Mouse (Mus musculus) heart, adult 2 months (tissue): ENCODE data around the gene Strbp. TPM values are rescaled to one million over a fixed set of nuclear protein-coding genes. Genes with fewer than 3 reads are reported as not detected.
A peak's percentile ranks its signal among the peaks of the same experiment; 100 is the strongest.

Experiments used
- DNase-seq, 2 experiments: peaks; one replicate each; pipeline ENCODE4 v3.0.0; 2021
- H3K27ac ChIP-seq: fragments of 200-600 bp; 2 replicates; pipeline ENCODE4 v1.8.1; 2022
- H3K27me3 ChIP-seq: fragments of 200-500 bp; 2 replicates; pipeline ENCODE4 v1.6.1; 2012; ENCODE audit warnings: mild to moderate bottlenecking, low read length, inconsistent platforms, mixed read lengths; ENCODE audit not compliant: control insufficient read depth, insufficient read depth
- H3K36me3 ChIP-seq: fragments of 200-500 bp; 2 replicates; pipeline ENCODE4 v1.6.1; 2012; ENCODE audit warnings: low read length, inconsistent platforms; ENCODE audit not compliant: control insufficient read depth, insufficient read depth
- H3K4me1 ChIP-seq: fragments of 200-500 bp; 2 replicates; pipeline ENCODE4 v1.6.1; 2011; ENCODE audit warnings: low read length; ENCODE audit not compliant: control insufficient read depth, insufficient read depth
- H3K4me3 ChIP-seq: fragments of 200-600 bp; 2 replicates; pipeline ENCODE4 v1.8.1; 2022
- H3K79me2 ChIP-seq: fragments of 200-500 bp; replicated peaks from 2 replicates; pipeline ENCODE4 v1.6.1; 2012; ENCODE audit warnings: mild to moderate bottlenecking, inconsistent platforms, low read length, moderate library complexity, mixed read lengths; ENCODE audit not compliant: control insufficient read depth, insufficient read depth
- H3K9ac ChIP-seq: fragments of 200-500 bp; 2 replicates; pipeline ENCODE4 v1.6.1; 2012; ENCODE audit warnings: low read depth, mild to moderate bottlenecking, control low read depth, inconsistent platforms, low read length, mixed read lengths
- CTCF ChIP-seq: fragments of 200-600 bp; IDR thresholded peaks from 2 replicates; pipeline ENCODE4 v1.8.1; 2022; ENCODE audit warnings: antibody characterized with exemption, mild to moderate bottlenecking, moderate library complexity
- EP300 ChIP-seq: fragments of 200-500 bp; IDR thresholded peaks from 2 replicates; pipeline ENCODE4 v1.6.1; 2011; ENCODE audit warnings: low read depth, low read length, control low read depth; ENCODE audit not compliant: insufficient read depth
- POLR2A ChIP-seq: fragments of 200-500 bp; IDR thresholded peaks from 2 replicates; pipeline ENCODE4 v1.6.1; 2011; ENCODE audit warnings: mild to moderate bottlenecking, low read depth, low read length, control low read depth; ENCODE audit not compliant: insufficient read depth
- WGBS: fragments of 180-500 bp; shearing (Covaris S2); methylation state at CpG from one replicate; pipeline ENCODE4 v1.1.7; 2018; 5-methylcytosine and 5-hydroxymethylcytosine counted together
- intact Hi-C: fragments of 180-260 bp; cut with DNase I; formaldehyde crosslinking; loops from one replicate; pipeline ENCODE4 v1.15.1; 2025
- polyA plus RNA-seq: library from polyadenylated mRNA; depleted of rRNA; stranded (reverse); fragments of >200 nt; gene quantifications from 2 replicates; pipeline ENCODE4 v1.2.3, GENCODE M21; 2012
- total RNA-seq, 2 experiments: library from RNA; stranded (reverse); gene quantifications; 2 replicates each; pipeline ENCODE4 v1.2.3; 2021

The Strbp gene
- total and polyA plus RNA-seq, 3 experiments = 1.5 to 20.0 (median 17.4) TPM

DNA sequence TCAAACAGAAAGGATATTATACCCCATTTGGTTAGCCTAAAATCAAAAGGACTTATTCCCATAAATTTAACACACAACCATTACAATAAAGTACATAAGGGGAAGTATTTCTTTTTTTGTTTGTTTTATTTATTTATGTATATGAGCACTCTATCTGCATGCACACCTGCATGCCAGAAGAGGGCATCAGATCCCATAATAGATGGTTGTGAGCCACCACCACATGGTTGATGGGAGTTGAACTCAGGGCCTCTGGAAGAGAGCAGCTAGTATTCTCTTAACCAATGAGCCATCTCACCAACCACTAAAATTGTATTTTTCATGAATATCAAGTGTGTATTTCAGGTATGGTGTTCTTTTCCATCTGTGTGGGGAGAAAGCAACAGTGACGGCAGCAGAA is 18.8 kb downstream of the Strbp start:
- TF ChIP-seq CTCF (peak; percentile 32; the same call in 1 of the 2 replicates), EP300 (no peak)
- WGBS = 100% methylated on average over 1 of the region's 1 CpGs
- no peak for DNase-seq

DNA sequence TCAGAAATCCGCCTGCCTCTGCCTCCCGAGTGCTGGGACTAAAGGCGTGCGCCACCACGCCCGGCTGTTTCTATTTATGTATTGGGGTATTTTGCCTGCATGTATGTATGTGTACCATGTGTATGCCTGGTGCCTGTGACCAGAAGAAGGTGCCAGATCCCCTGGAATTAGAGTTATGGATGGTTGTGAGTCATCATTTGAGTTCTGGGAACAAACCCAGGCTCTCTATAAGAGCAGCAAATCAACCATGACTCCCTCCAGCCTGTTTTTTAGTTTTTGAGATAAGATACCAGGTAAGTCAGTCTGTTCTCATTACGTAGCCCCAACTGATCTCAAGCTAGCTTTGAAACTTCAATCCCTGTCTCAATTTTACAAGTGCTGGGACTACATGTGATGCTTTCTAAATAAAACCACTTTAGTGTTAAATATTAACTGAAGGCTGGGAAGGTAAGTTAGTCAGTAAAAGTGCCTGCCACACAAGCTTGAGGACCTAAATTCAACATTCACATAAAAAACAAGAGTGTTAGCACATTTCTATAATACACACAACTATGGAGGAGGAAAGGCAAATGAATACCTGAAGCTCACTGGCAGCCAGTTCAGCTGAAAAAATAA is 21.4 kb downstream of the Strbp start:
- Histone ChIP-seq H3K4me3 (no peak overlapping the region), H3K27ac (no peak overlapping the region), H3K9ac (no peak overlapping the region), H3K27me3 (no peaks in the 10 kb centered on the region), H3K36me3 (no peaks in the 10 kb centered on the region), H3K79me2 (no peaks in the 10 kb centered on the region), H3K4me1 (no peaks in the 10 kb centered on the region)
- no peak for DNase-seq
- intact Hi-C loops = no loop called here
- TF ChIP-seq EP300 = no peak
- TF ChIP-seq POLR2A = no peak
- no peak for TF ChIP-seq CTCF
- WGBS = 96% methylated on average over 7 of the region's 7 CpGs

More for the DNA sequence above, 18.8 kb downstream of the Strbp start:
- Histone ChIP-seq H3K27ac (no peak overlapping the region), H3K4me3 (no peak overlapping the region), H3K27me3 (no peaks in the 10 kb centered on the region), H3K36me3 (no peaks in the 10 kb centered on the region), H3K4me1 (no peaks in the 10 kb centered on the region), H3K9ac (no peak overlapping the region), H3K79me2 (no peaks in the 10 kb centered on the region)
- intact Hi-C loops = no loop called here

DNA sequence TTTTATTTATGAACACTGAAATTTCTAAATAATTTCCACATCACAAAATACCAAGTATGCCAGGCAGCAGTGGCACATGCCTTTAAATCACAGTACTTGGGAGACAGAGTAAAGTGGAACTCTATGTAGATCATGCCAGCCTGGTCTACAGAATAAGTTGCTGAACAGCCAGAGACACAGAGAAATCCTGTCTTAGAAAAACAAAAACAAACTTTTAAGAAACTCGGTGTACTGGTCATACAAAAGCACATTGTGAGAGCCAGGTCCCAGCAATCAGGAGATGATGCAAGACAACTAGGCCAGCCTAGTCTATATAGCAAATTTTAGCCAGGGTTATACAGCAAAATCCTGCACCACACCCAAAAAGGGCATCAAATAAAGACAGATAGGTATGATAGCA is 52.6 kb downstream of the Strbp start:
- no peak for TF ChIP-seq CTCF
- TF ChIP-seq EP300 = no peak
- H3K79me2 ChIP-seq = no peaks in the 10 kb centered on the region; the same call in 1 of the 2 replicates
- WGBS = 54% methylated on average over 1 of the region's 1 CpGs
- no peak overlapping the region for H3K4me3 ChIP-seq
- no peaks in the 10 kb centered on the region for H3K27me3 ChIP-seq
- no peak for DNase-seq
- intact Hi-C loops = no loop called here
- no peak overlapping the region for H3K27ac ChIP-seq
- no peaks in the 10 kb centered on the region for H3K4me1 ChIP-seq
- no peak overlapping the region for H3K9ac ChIP-seq
- H3K36me3 ChIP-seq = no peaks in the 10 kb centered on the region

DNA sequence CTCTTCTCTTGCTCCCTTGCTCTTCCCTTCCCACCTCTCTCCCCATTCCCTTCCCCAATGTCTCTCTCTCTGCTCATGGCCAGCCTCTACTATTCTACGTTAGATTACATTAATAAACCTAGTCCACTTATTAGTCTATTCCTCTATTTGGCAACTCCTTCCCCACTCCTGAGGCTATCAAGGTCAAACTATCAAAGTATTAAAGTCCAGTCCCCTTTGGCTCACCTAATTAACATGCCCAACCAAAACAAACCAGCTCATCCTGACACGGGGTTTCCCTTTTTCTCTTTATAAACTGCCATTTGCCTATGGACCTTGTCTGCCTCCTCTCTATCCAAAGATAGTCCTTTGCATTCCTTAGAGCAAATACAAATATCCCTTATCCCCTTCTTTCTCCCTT is 54.1 kb downstream of the Strbp start:
- 70% methylated on average over 2 of the region's 2 CpGs for WGBS
- TF ChIP-seq POLR2A (no peak), EP300 (no peak), CTCF (no peak)
- intact Hi-C loops = no loop called here
- Histone ChIP-seq H3K4me1 (no peaks in the 10 kb centered on the region), H3K27me3 (no peaks in the 10 kb centered on the region), H3K27ac (no peak overlapping the region), H3K4me3 (no peak overlapping the region), H3K36me3 (no peaks in the 10 kb centered on the region), H3K9ac (no peak overlapping the region), H3K79me2 (no peaks in the 10 kb centered on the region; the same call in 1 of the 2 replicates)
- no peak for DNase-seq

DNA sequence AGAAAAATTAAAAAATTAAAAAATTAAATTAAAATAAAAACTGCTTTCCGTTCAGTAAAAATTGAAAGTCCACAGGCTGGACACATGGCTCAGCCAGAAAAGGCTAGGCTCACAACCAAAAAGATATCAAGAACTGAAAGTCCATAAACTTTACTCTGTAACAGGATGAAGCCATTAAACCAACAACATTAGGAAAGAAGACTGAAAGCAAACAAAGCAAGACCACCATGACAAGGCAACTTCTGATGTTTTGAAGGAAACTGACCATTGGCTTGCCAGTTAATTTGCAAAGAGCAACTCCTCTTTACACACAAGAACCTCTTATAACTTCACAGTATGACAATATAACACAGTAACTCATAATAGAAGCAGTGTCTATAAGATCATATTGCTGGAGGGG is 54.7 kb downstream of the Strbp start:
- no peaks in the 10 kb centered on the region for H3K36me3 ChIP-seq
- DNase-seq = no peak
- no peaks in the 10 kb centered on the region for H3K4me1 ChIP-seq
- H3K9ac ChIP-seq = no peak overlapping the region
- H3K27me3 ChIP-seq = no peaks in the 10 kb centered on the region
- TF ChIP-seq POLR2A = no peak
- H3K27ac ChIP-seq = no peak overlapping the region
- WGBS = 79% methylated on average over 1 of the region's 1 CpGs
- H3K79me2 ChIP-seq = no peaks in the 10 kb centered on the region; the same call in 1 of the 2 replicates
- intact Hi-C loops = no loop called here
- no peak overlapping the region for H3K4me3 ChIP-seq

DNA sequence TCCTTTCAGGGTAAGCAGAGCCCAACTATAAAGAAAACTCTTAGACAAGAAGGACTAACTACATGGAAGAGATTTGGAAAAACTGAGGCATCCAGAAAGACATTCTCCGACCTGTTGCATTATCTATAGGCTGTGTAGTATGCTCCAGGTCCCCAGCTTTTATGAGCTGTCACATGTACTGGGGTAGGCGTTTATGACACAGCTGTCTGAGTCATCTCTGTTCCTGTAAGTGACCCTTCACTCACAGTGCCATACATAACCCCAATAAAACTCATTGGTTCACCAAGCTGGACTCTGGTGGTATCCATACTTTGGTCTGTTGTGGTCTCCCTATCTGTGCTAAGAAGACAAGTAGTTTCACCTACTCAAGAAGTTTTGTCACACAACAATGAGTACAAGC is 80.3 kb downstream of the Strbp start:
- Histone ChIP-seq H3K36me3 (no peaks in the 10 kb centered on the region), H3K9ac (no peak overlapping the region), H3K27ac (no peak overlapping the region), H3K27me3 (no peaks in the 10 kb centered on the region), H3K4me1 (no peaks in the 10 kb centered on the region), H3K4me3 (no peak overlapping the region), H3K79me2 (no peaks in the 10 kb centered on the region)
- WGBS = 76% methylated on average over 2 of the region's 2 CpGs
- intact Hi-C loops = no loop called here
- no peak for TF ChIP-seq CTCF
- TF ChIP-seq EP300 = no peak
- no peak for TF ChIP-seq POLR2A
- DNase-seq = no peak
